Mouse (Mus musculus): ENCODE measurements around the gene Efcab6.
A peak's percentile ranks its signal among the peaks of the same experiment; 100 is the strongest.

The Efcab6 gene

GRCm38 (mm10) chr15:83967802-83968201 is 97.4 kb downstream of the Efcab6 start:
- DNase-seq: no peak

DNA sequence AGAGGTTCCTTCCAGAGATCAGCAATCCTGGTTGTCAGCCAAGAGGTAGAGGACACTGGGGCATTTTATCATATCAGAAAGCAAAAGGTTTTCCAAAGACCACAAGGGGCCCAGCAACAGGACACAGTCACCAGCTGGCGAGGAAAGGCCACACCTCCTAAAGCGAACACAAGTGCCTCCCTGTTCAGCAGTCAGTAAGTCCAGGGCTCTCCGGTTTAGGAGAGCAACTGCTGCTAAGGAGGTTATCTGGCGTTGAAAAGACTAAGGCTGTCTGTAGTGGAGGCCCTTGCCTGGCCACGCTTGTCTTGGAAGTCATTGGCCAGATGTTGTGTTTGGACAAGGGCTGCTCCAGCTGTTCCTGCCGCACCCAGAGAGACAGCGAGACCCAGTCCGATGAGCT is 100.1 kb downstream of the Efcab6 start:
- no peak for DNase-seq

DNA sequence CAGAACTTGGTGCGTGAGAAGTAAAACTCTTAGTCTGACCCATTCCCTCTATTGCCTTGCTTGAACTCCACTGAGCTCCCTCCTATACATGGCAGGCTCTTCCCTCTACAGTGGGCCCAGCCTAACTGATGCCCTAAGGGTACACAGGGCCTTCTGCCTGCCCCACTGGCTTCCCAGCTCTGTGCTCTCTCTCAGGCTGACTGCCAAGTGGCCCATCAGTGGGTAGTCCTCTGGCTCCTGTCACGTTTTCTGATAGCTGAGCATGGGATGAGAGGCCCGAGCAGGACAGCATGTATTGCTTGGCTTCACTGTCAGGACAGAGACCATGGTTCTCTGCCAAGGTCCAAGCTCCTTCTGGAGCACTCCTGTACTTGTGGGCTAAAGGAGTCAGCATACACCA is 106.8 kb downstream of the Efcab6 start:
- DNase-seq: no peak

- DNase-seq: no peak
Observed at GRCm38 (mm10) chr15:83956996-83957395, 108.2 kb downstream of the Efcab6 start.

- peak; percentile 60 to 67 for DNase-seq
Observed at GRCm38 (mm10) chr15:83955948-83956707, 109.1 kb downstream of the Efcab6 start.

- peak; percentile 61 to 75 for DNase-seq
Observed at GRCm38 (mm10) chr15:83949729-83950491, 115.3 kb downstream of the Efcab6 start.

- peak in 1 of 2 experiments; percentile 18 for DNase-seq
Observed at GRCm38 (mm10) chr15:83939703-83940102, 125.5 kb downstream of the Efcab6 start.

GRCm38 (mm10) chr15:83938466-83938865 is 126.7 kb downstream of the Efcab6 start:
- DNase-seq: no peak

GRCm38 (mm10) chr15:83936506-83936905 is 128.7 kb downstream of the Efcab6 start:
- DNase-seq: no peak

- DNase-seq: no peak
Observed at GRCm38 (mm10) chr15:83934816-83935215, 130.4 kb downstream of the Efcab6 start.

- DNase-seq: no peak
Observed at GRCm38 (mm10) chr15:83925338-83925737, 139.8 kb downstream of the Efcab6 start.

DNA sequence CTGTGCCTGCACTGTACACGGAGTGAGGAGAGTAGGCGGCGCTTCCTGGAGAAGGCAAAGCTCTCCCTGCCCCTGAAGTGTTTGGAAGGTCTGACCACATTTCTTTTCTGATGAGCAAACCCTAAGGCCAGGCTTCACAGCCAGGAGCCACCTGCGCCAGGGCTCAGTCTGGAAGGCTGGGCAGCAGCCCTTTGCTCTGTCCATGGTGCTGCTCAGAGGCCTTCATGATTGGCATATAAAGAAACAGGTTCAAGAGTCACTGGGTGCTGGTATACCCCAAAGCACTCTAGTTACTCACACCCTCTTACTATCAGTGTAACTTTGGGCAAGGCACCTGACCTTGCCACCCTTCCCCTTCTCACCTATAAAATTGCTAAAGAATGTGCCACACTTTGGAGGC is 140.5 kb downstream of the Efcab6 start:
- DNase-seq: peak; percentile 83

GRCm38 (mm10) chr15:83915376-83915775 is 149.8 kb downstream of the Efcab6 start:
- no peak for DNase-seq

DNA sequence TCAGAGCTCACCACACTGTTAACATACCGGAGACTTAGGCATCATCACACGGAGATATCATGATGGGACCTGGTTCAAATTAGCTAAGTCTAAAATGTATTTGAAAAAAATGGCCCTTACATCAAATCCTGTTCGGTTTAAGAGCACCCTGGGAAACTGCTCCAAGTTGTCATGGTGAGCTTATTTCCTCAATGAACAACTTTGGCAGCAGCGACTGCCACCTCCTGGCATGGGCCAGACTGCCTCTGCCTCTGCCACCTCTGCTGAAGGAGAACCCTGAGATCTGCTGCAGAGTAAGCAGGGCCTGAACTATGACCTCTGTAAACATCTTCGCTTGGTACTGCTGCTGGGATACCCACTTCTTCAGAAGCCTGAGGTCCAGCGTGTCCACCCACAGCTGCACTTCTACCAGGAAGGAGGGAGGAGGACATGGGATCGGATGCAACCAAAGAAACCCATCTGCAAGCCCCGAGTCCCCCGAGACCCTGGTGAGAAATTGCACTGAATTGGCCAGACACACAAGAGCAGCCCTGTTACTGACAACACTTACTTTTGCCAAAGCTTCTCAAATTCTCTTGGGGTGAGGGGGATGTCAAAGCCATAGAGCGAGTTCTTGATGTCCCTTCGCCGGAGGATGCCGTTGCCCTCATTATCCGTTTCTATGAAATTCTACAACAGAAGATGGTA is 152.0 kb downstream of the Efcab6 start:
- DNase-seq: no peak

DNA sequence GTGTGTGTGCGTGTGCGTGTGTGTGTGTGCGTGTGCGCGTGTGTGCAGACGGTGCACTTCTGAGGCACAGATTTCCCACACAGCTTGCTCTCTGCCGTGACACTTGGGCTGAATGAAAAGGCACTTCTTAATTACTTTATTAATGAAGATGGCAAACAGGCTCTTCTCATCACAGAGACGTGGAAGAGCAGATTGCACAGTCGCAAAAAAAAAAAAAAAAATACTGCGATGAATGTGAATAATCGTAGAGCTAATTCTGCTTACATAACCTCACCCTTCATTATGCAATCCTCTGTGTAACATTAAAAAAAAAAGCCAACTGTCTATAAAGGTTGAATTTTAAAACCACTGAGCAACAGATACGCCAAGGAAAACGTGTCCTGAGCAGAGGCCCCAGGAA is 158.7 kb downstream of the Efcab6 start:
- DNase-seq: no peak

- no peak for DNase-seq
Observed at GRCm38 (mm10) chr15:83897286-83897685, 167.9 kb downstream of the Efcab6 start.

- no peak for DNase-seq
Observed at GRCm38 (mm10) chr15:83896011-83896410, 169.2 kb downstream of the Efcab6 start.

- DNase-seq: no peak
Observed at GRCm38 (mm10) chr15:83894261-83894660, 170.9 kb downstream of the Efcab6 start.

DNA sequence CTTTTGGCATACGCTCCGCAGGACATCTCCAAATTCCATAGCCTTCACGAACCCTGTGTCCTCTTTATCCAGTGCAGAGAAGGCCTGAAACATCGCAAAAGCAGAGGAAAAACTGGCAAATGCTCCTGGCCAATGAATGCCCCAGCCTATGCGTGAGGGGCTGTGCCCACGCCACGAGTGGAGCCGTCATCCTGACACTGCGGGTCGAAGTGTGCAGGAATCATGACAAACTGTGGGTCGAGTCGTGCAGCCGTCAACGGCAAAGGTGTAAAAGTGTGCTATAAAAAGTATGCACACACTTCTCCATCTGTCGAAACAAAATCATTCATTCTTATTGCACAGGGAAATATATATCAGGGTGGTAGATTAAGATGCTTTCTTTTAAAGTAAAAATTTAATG is 172.3 kb downstream of the Efcab6 start:
- DNase-seq: no peak

- DNase-seq: no peak
Observed at GRCm38 (mm10) chr15:83884291-83884690, 180.9 kb downstream of the Efcab6 start.

DNA sequence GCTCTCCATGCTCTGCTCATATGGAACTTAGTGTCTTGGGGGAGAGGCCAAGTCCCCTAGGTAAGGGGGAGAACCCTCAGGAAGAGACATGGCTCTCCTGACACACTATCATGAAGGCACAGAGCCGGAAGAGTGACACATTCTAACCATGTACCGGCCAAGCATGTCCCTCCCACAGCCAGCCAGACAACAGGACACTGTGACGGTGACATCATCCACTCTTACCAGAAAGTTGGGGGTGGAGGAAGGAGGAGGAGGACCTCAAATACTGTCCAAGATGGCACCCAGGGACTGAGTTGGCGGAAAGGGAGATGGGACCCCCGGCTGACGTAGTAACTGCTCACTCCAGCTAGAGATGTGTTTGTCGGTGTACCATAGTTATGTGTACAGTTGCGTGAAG is 181.4 kb downstream of the Efcab6 start:
- DNase-seq: no peak

- DNase-seq: peak; percentile 90
Observed at GRCm38 (mm10) chr15:83879845-83880244, 185.3 kb downstream of the Efcab6 start.

DNA sequence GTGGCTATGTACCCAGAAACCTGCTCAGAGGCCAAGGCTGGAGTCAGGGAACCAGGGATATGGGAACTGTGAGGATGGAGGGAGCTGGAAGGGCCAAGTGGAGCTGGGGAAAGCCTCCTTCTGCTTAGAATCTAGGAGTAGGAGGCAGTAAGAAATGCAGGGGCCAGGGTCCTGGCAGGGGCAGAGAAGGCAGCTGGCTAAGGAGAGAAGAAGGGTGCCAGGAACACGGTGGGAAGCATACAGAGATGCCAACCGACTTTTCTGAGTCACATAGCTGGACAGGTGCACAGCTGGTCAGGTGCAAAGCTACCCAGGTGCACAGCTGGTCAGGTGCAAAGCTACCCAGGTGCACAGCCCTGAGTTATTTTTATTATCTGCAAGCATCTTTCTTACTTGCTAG is 187.3 kb downstream of the Efcab6 start:
- DNase-seq: no peak
